Mouse (Mus musculus) gastrocnemius, adult 2 months (tissue): ENCODE measurements around the gene Map3k20. TPM values are rescaled to one million over a fixed set of nuclear protein-coding genes. Genes with fewer than 3 reads are reported as not detected.

ENCODE experiments used
- DNase-seq: peaks from one replicate; pipeline ENCODE4 v3.0.0; 2022
- H3K27ac ChIP-seq: fragments of 200-600 bp; 2 replicates; pipeline ENCODE4 v1.8.1; 2022; ENCODE audit warnings: mild to moderate bottlenecking
- H3K4me3 ChIP-seq: fragments of 200-600 bp; 2 replicates; pipeline ENCODE4 v1.8.1; 2022; ENCODE audit warnings: mild to moderate bottlenecking, moderate library complexity
- CTCF ChIP-seq: fragments of 200-600 bp; IDR thresholded peaks from 2 replicates; pipeline ENCODE4 v1.8.1; 2022; ENCODE audit warnings: antibody characterized with exemption, mild to moderate bottlenecking, moderate library complexity
- intact Hi-C: fragments of 180-260 bp; cut with DNase I; formaldehyde crosslinking; loops from one replicate; pipeline ENCODE4 v1.15.1; 2025
- total RNA-seq, 2 experiments: library from RNA; stranded (reverse); gene quantifications; 2 replicates each; pipeline ENCODE4 v1.2.3; 2021

The Map3k20 gene
- total RNA-seq, 2 experiments from 2014 or later = 338 to 407 TPM

DNA sequence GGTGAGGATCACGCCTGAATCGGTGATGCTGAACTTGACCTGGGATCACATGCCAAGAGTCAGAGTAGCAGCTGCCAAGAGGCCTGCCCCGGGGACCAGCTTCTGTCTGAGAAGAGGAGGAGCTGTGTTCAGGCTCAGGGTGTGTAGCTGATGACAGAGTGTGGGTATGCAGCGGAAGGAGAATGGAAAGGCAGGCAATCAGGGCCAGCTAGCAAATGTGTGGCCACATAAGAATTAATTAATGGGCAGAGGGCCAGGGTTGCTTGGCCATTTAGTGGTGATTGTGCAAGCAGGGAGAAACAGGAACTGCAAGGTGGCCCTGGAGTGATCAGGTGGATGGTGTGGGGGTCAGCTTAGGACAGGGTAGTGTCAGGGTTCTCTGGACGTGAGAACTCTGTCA lies 23.5 kb downstream of the Map3k20 start:
- intact Hi-C loops = no loop called here
- peak overlapping the region; percentile 3; the same call in 1 of the 2 replicates for H3K4me3 ChIP-seq
- H3K27ac ChIP-seq = peak overlapping the region; percentile 77
- no peak for TF ChIP-seq CTCF
- peak; percentile 77 for DNase-seq

GRCm38 (mm10) chr2:72311486-72311885 lies 26.0 kb downstream of the Map3k20 start:
- DNase-seq = no peak
- Histone ChIP-seq H3K27ac (peak overlapping the region; percentile 56), H3K4me3 (peak overlapping the region; percentile 30)
- no peak for TF ChIP-seq CTCF
- intact Hi-C loops = no loop called here

GRCm38 (mm10) chr2:72313312-72313711 lies 27.9 kb downstream of the Map3k20 start:
- Histone ChIP-seq H3K27ac (peak overlapping the region; percentile 28; the same call in 1 of the 2 replicates), H3K4me3 (no peak overlapping the region)
- intact Hi-C loops = no loop called here
- no peak for DNase-seq
- TF ChIP-seq CTCF = no peak

DNA sequence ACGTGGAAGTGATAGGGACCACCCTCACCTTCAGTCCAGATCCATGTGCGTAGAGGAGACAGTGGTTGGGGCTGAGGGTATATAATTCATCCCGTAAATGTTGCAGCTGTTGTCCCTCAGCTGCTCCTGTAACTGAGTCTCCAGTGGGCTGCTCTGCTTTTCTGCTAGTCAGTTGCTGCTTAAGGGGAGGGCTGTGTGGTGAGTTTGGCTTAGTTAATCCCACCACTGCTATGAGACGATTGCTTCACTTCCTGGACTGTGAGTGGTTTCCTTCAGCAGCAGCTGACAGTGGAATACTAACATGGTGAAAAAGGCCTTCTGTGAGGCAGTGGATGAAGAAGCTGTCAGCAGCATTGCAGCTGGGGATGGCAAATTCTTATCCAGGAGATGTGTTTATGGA lies 33.0 kb downstream of the Map3k20 start:
- DNase-seq = peak; percentile 30
- H3K27ac ChIP-seq = peak overlapping the region; percentile 84
- intact Hi-C loops = no loop called here
- no peak overlapping the region; the same call in 1 of the 2 replicates for H3K4me3 ChIP-seq
- TF ChIP-seq CTCF = no peak

- intact Hi-C loops = no loop called here
These were observed 33.8 kb downstream of the Map3k20 start for GRCm38 (mm10) chr2:72319028-72319798.

GRCm38 (mm10) chr2:72320661-72321060 lies 35.2 kb downstream of the Map3k20 start:
- no peak for TF ChIP-seq CTCF
- no peak overlapping the region for H3K4me3 ChIP-seq
- no peak for DNase-seq
- peak overlapping the region; percentile 84 for H3K27ac ChIP-seq
- intact Hi-C loops = no loop called here

More at GRCm38 (mm10) chr2:72319028-72319798, 33.8 kb downstream of the Map3k20 start:
- TF ChIP-seq CTCF = no peak
- no peak for DNase-seq
- Histone ChIP-seq H3K27ac (peak overlapping the region; percentile 84), H3K4me3 (no peak overlapping the region)

DNA sequence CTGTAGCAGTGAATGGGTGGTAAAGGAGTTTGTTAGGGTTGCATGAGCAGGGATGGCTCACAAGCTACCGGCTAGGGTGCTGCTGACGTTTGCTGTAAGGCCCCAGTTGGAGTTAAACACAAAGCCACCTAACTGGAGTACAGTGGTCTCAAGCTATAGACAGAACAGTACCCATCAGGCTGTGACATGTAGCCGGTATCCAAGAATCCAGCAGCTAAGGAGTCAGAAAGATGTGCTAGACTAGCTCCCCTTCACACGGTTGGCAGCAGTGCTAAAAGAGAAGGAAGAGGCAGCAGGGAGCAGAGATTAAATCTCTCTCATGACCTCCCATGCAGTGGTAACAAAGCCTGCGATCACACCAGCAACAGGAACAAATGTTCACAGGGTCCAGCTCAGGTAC lies 36.2 kb downstream of the Map3k20 start:
- intact Hi-C loops = no loop called here
- TF ChIP-seq CTCF = no peak
- DNase-seq = no peak
- Histone ChIP-seq H3K27ac (peak overlapping the region; percentile 84; the same call in 1 of the 2 replicates), H3K4me3 (no peak overlapping the region)

GRCm38 (mm10) chr2:72322681-72323353 lies 37.4 kb downstream of the Map3k20 start:
- DNase-seq = no peak
- intact Hi-C loops = no loop called here
- TF ChIP-seq CTCF = no peak
- Histone ChIP-seq H3K4me3 (no peak overlapping the region), H3K27ac (peak overlapping the region; percentile 84)

- DNase-seq = peak; percentile 36
- intact Hi-C loops = no loop called here
- peak overlapping the region; percentile 84 for H3K27ac ChIP-seq
- no peak for TF ChIP-seq CTCF
- H3K4me3 ChIP-seq = peak overlapping the region; percentile 2; the same call in 1 of the 2 replicates
These were observed 39.0 kb downstream of the Map3k20 start for GRCm38 (mm10) chr2:72324436-72324835.

- TF ChIP-seq CTCF = peak; percentile 10; the same call in 1 of the 2 replicates
- H3K4me3 ChIP-seq = peak overlapping the region; percentile 28
- DNase-seq = no peak
- H3K27ac ChIP-seq = peak overlapping the region; percentile 84
- intact Hi-C loops = loop anchor here (5.0 kb wide), 1 partner anchor 41 kb away; no protein-coding TSS in a partner anchor
These were observed 41.1 kb downstream of the Map3k20 start for GRCm38 (mm10) chr2:72326491-72326890.

GRCm38 (mm10) chr2:72328435-72328834 lies 43.0 kb downstream of the Map3k20 start:
- TF ChIP-seq CTCF = no peak
- intact Hi-C loops = loop anchor here (5.0 kb wide), 1 partner anchor 39 kb away; no protein-coding TSS in a partner anchor
- Histone ChIP-seq H3K4me3 (no peak overlapping the region), H3K27ac (peak overlapping the region; percentile 84)
- DNase-seq = no peak

GRCm38 (mm10) chr2:72330955-72331481 lies 45.6 kb downstream of the Map3k20 start:
- intact Hi-C loops = no loop called here
- no peak for TF ChIP-seq CTCF
- Histone ChIP-seq H3K4me3 (no peak overlapping the region), H3K27ac (peak overlapping the region; percentile 72)
- no peak for DNase-seq

- intact Hi-C loops = no loop called here
- DNase-seq = no peak
- Histone ChIP-seq H3K27ac (peak overlapping the region; percentile 72), H3K4me3 (peak overlapping the region; percentile 23)
- TF ChIP-seq CTCF = no peak
These were observed 46.6 kb downstream of the Map3k20 start for GRCm38 (mm10) chr2:72332067-72332466.
